Mouse (Mus musculus): ENCODE results near the gene Dcdc2b. TPM values are rescaled to one million over a fixed set of nuclear protein-coding genes. Genes with fewer than 3 reads are reported as not detected.

Dcdc2b gene
- polyA plus RNA-seq, 1 experiment, result 17.8 TPM

DNA sequence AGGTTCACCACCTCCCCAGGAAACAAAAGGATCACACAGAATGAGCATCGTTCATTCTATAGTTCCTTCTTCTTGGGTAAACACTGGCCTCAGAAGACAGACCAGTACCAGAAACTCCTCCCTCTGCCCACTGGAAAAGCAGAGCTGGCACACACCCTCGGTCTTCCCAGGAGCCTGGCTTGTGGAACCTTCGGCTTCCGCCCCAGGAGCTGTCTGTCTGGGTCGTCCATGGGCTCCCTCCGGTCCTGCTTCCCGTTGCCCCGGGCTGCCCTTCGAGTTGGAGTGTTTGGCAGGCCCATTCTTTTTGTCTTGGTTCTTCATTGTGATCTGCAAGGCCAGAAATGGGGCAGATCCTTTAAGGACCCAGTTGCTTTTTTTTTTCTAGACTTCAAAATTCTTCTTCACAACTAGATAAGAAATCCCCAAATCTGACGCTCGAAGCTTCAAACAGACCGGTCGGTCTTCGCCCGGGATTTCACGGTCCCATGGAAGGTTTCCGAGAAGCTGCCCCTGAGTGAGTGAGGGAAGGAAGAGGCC, 26.1 kb upstream of the Dcdc2b start:
- Histone ChIP-seq H3K4me3 (replicated peaks; ENCODE audit: extremely low read depth, low read depth, low read length) (peak overlapping the region; percentile 90), H3K4me1 (ENCODE audit: control insufficient read depth, insufficient read depth, low read length) (peaks cover 11% of the 10 kb centered on the region)
- no peak for DNase-seq
- under 1% methylated on average over 17 of the region's 17 CpGs for WGBS
- TF ChIP-seq CTCF (IDR thresholded peaks at IDR 0.05; ENCODE audit: insufficient read depth, low read length) (no peak), POLR2A (IDR thresholded peaks at IDR 0.05; ENCODE audit: borderline replicate concordance, extremely low read depth, low read depth, low read length) (0 out of 2 replicates have a peak, but pooled peaks have one; percentile 12)

DNA sequence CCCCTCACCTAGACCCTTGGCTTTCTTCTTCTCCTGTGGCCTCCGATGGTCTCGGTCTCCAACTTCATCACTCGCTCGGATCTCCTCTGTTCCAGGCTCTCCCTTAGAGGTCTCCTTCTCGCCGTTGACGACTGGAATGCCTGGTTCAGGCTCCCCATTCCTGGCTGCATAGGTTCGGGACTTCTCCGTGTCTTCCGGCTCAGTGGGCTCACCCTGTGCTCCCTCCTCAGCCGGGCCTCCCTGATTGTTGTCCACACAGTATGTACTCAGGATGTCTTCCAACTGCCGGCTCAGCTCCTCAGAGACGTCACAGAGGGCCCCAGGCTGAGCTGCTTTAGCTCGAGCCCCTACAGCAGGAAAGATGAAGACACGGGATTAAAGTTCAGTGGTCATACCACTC, 25.2 kb upstream of the Dcdc2b start:
- TF ChIP-seq CTCF (IDR thresholded peaks at IDR 0.05; ENCODE audit: insufficient read depth, low read length) (no peak), POLR2A (IDR thresholded peaks at IDR 0.05; ENCODE audit: borderline replicate concordance, extremely low read depth, low read depth, low read length) (no peak)
- 67% methylated on average over 15 of the region's 15 CpGs for WGBS
- H3K4me3 ChIP-seq (replicated peaks; ENCODE audit: extremely low read depth, low read depth, low read length), result no peak overlapping the region
- peaks cover 11% of the 10 kb centered on the region for H3K4me1 ChIP-seq (ENCODE audit: control insufficient read depth, insufficient read depth, low read length)
- no peak for DNase-seq

DNA sequence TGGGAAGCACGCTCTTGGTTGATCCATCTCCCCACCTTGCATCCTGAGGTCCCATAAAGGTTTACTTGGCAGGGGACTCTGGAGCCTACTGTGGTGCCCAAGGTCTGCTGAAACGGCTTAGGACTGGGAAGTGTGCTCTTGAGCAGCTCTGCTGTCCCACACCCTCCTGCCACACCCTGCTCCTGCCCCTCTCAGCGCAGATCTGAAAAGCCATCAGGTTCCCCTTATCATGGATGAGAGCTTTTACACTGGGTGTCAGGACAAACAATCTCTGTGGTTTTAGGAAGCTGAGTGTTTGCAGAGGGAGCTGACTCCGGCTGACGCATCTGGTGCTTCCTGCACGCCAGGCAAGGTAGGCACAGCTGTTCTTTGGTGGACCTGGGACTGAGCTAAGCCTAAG, 19.8 kb upstream of the Dcdc2b start:
- no peak for TF ChIP-seq CTCF (IDR thresholded peaks at IDR 0.05; ENCODE audit: insufficient read depth, low read length)
- TF ChIP-seq POLR2A (IDR thresholded peaks at IDR 0.05; ENCODE audit: borderline replicate concordance, extremely low read depth, low read depth, low read length), result no peak
- H3K4me3 ChIP-seq (replicated peaks; ENCODE audit: extremely low read depth, low read depth, low read length), result no peak overlapping the region
- H3K4me1 ChIP-seq (ENCODE audit: control insufficient read depth, insufficient read depth, low read length), result peaks cover 9% of the 10 kb centered on the region
- 75% methylated on average over 6 of the region's 6 CpGs for WGBS
- DNase-seq, result no peak

DNA sequence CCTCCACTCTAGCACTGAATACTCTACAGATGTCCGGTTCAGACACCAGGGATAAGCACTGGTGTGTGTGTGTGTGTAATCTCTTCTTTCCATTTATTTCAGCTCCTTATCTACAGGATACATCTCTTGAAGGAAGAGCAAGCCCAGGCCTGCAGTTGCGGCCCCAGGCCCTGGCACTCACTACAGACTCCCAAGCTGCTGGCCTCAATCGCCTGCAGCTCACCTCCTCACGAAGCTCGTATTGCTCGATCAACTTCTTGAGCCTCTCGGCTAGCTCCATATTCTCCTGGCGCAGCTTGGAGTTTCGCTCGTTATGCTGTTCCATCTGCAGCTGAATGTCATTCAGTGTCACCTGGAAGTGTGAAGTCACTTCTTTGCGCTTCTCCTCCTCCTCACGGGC, 17.8 kb upstream of the Dcdc2b start:
- WGBS, result 67% methylated on average over 12 of the region's 12 CpGs
- Histone ChIP-seq H3K4me3 (replicated peaks; ENCODE audit: extremely low read depth, low read depth, low read length) (no peak overlapping the region), H3K4me1 (ENCODE audit: control insufficient read depth, insufficient read depth, low read length) (peaks cover 12% of the 10 kb centered on the region)
- no peak for DNase-seq
- TF ChIP-seq CTCF (IDR thresholded peaks at IDR 0.05; ENCODE audit: insufficient read depth, low read length), result no peak
- TF ChIP-seq POLR2A (IDR thresholded peaks at IDR 0.05; ENCODE audit: borderline replicate concordance, extremely low read depth, low read depth, low read length), result no peak

DNA sequence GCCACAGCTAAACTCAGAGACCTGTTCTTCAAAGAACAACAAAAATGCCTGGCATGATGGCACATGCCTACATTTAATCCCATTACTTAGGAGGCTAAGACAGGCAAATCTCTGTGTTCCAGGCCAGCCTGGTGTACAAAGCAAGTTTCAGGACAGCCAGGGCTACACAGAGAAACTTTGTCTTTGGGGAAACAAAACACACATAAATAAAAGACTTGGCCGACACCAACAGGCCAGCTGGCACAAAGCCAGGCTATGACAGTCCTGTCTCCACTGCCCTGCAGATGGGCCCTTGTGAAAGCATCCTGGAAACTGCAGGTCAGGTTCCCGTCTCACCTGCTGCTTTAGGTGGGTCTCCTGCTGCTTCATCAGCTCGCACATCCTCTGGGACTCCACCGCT, 16.9 kb upstream of the Dcdc2b start:
- Histone ChIP-seq H3K4me3 (replicated peaks; ENCODE audit: extremely low read depth, low read depth, low read length) (no peak overlapping the region), H3K4me1 (ENCODE audit: control insufficient read depth, insufficient read depth, low read length) (peaks cover 14% of the 10 kb centered on the region)
- 56% methylated on average over 4 of the region's 4 CpGs for WGBS
- TF ChIP-seq CTCF (IDR thresholded peaks at IDR 0.05; ENCODE audit: insufficient read depth, low read length), result no peak
- no peak for TF ChIP-seq POLR2A (IDR thresholded peaks at IDR 0.05; ENCODE audit: borderline replicate concordance, extremely low read depth, low read depth, low read length)
- no peak for DNase-seq

DNA sequence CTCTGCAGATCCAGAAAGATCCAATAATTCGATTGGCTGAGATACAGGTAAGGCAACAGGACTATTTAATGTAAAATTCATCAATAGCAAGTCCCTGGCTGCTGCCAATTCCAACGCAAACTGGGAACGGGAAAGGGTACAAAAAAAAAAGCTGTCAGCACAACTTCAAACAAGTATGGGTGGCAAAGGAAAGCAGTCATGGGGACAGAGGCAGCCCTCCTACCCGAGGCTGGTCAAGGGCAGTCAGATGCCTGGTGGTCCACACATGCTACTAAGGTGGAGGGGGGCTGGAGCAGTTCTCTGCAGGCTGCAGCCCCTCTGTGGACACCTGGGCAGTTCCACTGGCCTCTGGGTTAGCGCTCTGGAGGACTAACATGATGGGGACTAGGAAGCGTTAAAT, 12.0 kb upstream of the Dcdc2b start:
- peaks cover 27% of the 10 kb centered on the region for H3K4me1 ChIP-seq (ENCODE audit: control insufficient read depth, insufficient read depth, low read length)
- WGBS, result 70% methylated on average over 6 of the region's 6 CpGs
- TF ChIP-seq POLR2A (IDR thresholded peaks at IDR 0.05; ENCODE audit: borderline replicate concordance, extremely low read depth, low read depth, low read length) (no peak), CTCF (IDR thresholded peaks at IDR 0.05; ENCODE audit: insufficient read depth, low read length) (no peak)
- H3K4me3 ChIP-seq (replicated peaks; ENCODE audit: extremely low read depth, low read depth, low read length), result no peak overlapping the region
- DNase-seq, result no peak

DNA sequence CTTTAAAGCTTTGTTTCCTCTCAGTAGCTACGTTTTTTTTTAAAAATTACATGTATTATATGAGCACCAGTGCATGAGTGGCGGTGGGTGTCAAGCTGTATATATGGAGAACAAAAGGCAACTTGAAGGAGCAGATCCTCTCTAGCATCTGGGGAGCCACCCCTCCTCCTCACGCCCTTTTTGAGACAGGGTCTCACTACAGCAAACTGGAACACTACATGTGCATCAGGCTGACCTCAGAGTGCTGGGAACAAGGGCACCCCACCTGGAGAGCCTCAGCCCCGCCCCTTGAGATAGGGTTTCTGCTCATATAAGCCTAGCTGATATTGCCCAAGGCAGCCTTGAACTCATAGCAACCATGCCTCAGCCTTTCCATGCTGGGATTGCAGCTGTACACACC, 11.4 kb upstream of the Dcdc2b start:
- 51% methylated on average over 4 of the region's 4 CpGs for WGBS
- no peak for DNase-seq
- TF ChIP-seq CTCF (IDR thresholded peaks at IDR 0.05; ENCODE audit: insufficient read depth, low read length) (no peak), POLR2A (IDR thresholded peaks at IDR 0.05; ENCODE audit: borderline replicate concordance, extremely low read depth, low read depth, low read length) (no peak)
- no peak overlapping the region for H3K4me3 ChIP-seq (replicated peaks; ENCODE audit: extremely low read depth, low read depth, low read length)
- H3K4me1 ChIP-seq (ENCODE audit: control insufficient read depth, insufficient read depth, low read length), result peaks cover 30% of the 10 kb centered on the region

DNA sequence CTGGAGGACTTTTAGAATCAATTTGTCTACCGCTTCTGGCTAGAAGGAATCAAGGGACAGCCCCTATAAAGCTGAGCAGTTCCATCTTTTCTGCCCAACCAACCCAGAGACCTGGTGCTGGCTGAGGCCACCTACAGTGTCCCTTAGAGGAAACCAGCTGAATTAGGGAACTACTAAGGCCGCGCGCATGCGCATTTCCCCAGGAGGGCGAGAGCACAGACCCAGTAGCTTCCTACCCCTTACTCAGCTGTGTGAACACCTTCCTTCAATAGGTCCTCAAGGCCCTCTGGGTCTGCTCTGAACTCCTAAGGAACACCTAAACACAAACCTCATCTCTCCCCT, 10.9 kb upstream of the Dcdc2b start:
- WGBS, result 5% methylated on average over 6 of the region's 6 CpGs
- Histone ChIP-seq H3K4me3 (replicated peaks; ENCODE audit: extremely low read depth, low read depth, low read length) (peak overlapping the region; percentile 23), H3K4me1 (ENCODE audit: control insufficient read depth, insufficient read depth, low read length) (peaks cover 30% of the 10 kb centered on the region)
- TF ChIP-seq POLR2A (IDR thresholded peaks at IDR 0.05; ENCODE audit: borderline replicate concordance, extremely low read depth, low read depth, low read length) (peak; percentile 3; the same call in 1 of the 2 replicates), CTCF (IDR thresholded peaks at IDR 0.05; ENCODE audit: insufficient read depth, low read length) (no peak)
- DNase-seq, result no peak

DNA sequence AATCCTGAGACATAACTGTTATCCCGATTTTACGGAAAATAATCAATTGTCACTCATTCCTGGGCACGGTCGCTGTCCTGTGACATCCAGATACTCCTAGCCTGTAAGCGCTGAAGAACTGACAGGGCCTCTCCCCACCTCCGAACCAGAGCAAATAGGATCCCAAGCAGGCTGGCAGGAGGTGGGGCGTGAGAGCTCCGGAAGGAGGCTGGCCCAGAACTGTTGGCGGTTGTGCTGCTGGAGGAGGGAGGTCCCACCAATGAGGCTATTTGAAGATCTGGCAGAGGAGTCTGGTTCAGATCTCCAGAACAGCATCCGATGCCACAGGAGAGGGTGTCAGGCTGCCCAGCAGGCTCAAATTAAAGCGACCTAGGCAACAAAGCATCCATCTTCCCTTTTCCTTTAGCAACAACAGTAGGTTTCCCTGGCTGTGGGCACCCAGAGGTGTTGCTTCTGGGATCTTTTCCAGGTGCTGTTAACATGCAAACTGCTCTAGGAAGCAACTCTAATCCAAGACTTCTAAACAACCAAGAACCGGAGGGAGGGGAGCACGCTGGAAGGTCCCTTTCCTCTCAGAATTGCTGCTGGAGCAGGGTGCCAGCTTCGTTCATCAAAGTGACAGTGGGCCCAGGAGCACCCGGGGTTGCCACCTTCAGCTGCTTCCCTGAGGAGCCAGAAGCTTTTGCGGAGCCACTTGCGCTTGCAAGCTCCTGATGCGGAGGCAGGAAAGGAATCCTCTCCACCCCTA, 10.4 kb upstream of the Dcdc2b start:
- TF ChIP-seq POLR2A (IDR thresholded peaks at IDR 0.05; ENCODE audit: borderline replicate concordance, extremely low read depth, low read depth, low read length), result peak; percentile 81; the same call in 1 of the 2 replicates
- no peak for TF ChIP-seq CTCF (IDR thresholded peaks at IDR 0.05; ENCODE audit: insufficient read depth, low read length)
- Histone ChIP-seq H3K4me1 (ENCODE audit: control insufficient read depth, insufficient read depth, low read length) (peaks cover 30% of the 10 kb centered on the region), H3K4me3 (replicated peaks; ENCODE audit: extremely low read depth, low read depth, low read length) (peak overlapping the region; percentile 86)
- under 1% methylated on average over 18 of the region's 18 CpGs for WGBS
- peak; percentile 69 for DNase-seq

DNA sequence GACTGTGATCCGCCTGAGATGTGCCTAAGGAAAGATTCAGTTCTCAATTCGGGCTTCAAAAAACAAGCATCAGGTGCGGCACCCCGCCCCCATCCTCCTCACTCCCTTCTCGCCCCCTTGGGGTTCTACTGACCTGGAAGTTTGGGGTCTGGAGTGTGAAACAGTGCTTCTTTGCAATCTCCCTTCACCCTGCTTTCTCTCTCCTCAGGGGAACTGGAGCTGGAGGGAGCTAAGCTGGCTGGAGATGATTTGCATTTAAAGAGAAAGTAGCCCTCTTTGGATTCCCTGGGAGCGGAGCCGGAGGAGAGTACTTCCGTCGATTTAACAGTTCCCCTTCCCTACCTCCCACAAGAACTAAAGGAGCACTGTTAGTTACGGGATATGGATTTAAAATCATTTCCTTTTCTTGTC, 9.6 kb upstream of the Dcdc2b start, which contains the start of gene Ccdc28b:
Gene Ccdc28b, minus strand, starts transcription at position 267 of the 411 bp plus-strand sequence.
- DNase-seq, result peak; percentile 61
- Histone ChIP-seq H3K4me3 (replicated peaks; ENCODE audit: extremely low read depth, low read depth, low read length) (peak within 1 kb of the TSS; percentile 86), H3K4me1 (ENCODE audit: control insufficient read depth, insufficient read depth, low read length) (peaks cover 33% of the 10 kb centered on the region)
- TF ChIP-seq CTCF (IDR thresholded peaks at IDR 0.05; ENCODE audit: insufficient read depth, low read length) (no peak), POLR2A (IDR thresholded peaks at IDR 0.05; ENCODE audit: borderline replicate concordance, extremely low read depth, low read depth, low read length) (peak; percentile 42; the same call in 1 of the 2 replicates)
- WGBS, result under 1% methylated on average over 10 of the region's 10 CpGs
